Mouse (Mus musculus): Measurements from ENCODE around the gene Trim2.

Trim2 gene

GRCm38 (mm10) chr3:84128871-84129870, 177.5 kb downstream of the Trim2 start:
- DNase-seq = no peak

GRCm38 (mm10) chr3:84127431-84127830, 179.2 kb downstream of the Trim2 start:
- DNase-seq = no peak

- no peak for DNase-seq
Measured at GRCm38 (mm10) chr3:84126721-84127120, 180.0 kb downstream of the Trim2 start.

- no peak for DNase-seq
Measured at GRCm38 (mm10) chr3:84125704-84126289, 180.9 kb downstream of the Trim2 start.

GRCm38 (mm10) chr3:84123461-84123860, 183.2 kb downstream of the Trim2 start:
- no peak for DNase-seq

- no peak for DNase-seq
Measured at GRCm38 (mm10) chr3:84118718-84119117, 188.0 kb downstream of the Trim2 start.

- no peak for DNase-seq
Measured at GRCm38 (mm10) chr3:84118178-84118577, 188.5 kb downstream of the Trim2 start.

All from cerebellum, adult 9-11 months (tissue).